Mouse (Mus musculus) right cerebral cortex, postnatal 25 days (tissue): Measurements from ENCODE around the gene Spaar.
"Not testable (repeated sequence)": the region's sequence is repeated elsewhere in the genome, so short reads cannot be mapped to it uniquely, and the experiment has no call there.

Source experiments
- DNase-seq: peaks from one replicate; pipeline ENCODE4 v3.0.0; 2022

Gene Spaar

GRCm38 (mm10) chr4:43729126-43729525 is 708 bp upstream of the Spaar start:
- DNase-seq, result no peak

- DNase-seq, result no peak
These were observed 990 bp downstream of the Spaar start for GRCm38 (mm10) chr4:43730750-43731297.

- no peak for DNase-seq
These were observed 2.3 kb downstream of the Spaar start for GRCm38 (mm10) chr4:43732171-43732570.

DNA sequence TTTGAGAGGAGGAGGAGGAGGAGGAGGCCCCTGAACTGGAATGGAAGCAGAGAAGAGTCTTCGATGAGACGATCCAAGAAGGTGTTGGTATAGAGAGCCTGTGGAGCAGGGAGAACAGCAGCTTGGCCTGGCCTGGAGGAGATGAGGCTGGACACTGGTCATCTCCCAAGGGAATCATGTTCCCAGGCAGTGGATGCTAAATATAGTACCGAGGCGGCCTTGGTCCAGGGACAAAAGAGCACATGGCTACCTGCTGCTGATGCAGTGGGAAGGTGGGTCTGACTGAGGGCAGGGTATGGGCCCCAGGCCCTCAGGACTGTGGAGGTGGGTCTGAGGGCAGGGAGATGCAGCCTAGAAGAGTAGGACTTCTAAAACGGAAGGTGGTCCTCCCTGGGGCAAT is 3.4 kb downstream of the Spaar start:
- DNase-seq, result no peak

- no peak for DNase-seq
These were observed 7.3 kb downstream of the Spaar start for GRCm38 (mm10) chr4:43737144-43737543.

GRCm38 (mm10) chr4:43738989-43739674 is 9.3 kb downstream of the Spaar start:
- no peak for DNase-seq

- DNase-seq, result no peak
These were observed 11.7 kb downstream of the Spaar start for GRCm38 (mm10) chr4:43741526-43741925.

- no peak for DNase-seq
These were observed 12.8 kb downstream of the Spaar start for GRCm38 (mm10) chr4:43742637-43743036.

- no peak for DNase-seq
These were observed 13.3 kb downstream of the Spaar start for GRCm38 (mm10) chr4:43743099-43743498.

- no peak for DNase-seq
These were observed 15.4 kb downstream of the Spaar start for GRCm38 (mm10) chr4:43745187-43745586.

DNA sequence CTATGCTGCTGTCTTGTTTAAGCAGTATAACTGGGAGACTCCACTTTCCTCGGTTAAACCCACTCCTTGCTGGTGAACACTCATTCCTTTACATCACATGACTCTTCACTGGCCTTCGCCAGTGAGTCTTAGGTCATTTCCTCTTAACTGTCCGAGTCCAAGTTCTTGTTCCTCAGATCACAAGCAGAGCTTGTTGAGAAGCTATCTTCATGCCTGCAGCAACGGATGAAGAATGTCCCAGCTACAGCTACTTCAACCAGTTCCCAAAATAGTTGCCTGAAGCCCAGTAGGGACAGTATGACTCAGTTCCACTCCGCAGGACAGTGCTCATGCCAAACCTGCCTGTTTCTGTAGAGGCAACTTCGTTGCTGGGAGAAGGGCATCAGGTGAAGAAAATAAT is 27.4 kb downstream of the Spaar start:
- no peak for DNase-seq

DNA sequence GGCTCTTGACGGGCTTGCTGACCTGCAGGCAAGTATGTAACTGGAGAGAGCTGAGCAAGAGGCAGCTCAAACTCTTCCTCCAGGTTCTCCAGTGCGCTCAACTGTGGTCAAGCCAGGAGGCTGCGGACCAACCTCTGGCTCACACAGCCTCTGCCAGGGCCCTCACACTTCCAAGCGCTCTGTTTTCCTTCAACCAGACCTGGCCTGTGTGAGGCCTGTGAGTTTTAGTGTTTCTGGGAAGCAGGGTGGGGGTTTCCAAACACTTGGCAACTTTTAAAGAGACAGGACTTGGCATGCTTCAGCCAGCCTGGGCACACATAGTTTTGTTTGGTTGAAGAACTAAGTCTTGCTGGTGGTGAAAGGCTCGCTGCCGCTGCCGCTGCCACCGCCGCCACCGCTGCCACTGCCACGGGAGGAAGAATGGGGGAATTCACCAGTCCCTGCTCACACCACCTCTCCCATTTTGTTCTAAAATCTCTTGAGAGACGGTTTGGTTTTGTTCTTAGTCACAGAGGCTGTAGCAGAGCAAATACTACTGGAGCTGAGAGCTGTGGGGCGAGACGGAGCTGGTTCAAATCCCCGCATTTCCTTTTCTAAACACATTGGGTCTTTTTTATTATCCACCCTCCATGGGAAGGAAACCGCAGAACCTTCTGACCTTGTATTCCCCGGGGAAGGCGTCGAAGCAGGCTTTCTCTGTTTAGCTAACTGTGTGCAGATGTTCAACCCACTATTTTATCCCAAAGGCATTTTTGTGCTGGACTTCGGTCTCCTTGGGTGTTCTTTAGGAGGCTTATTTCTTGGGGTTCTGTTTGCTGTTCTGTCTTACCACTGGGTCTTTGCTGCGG is 30.0 kb downstream of the Spaar start:
- DNase-seq, result no peak

DNA sequence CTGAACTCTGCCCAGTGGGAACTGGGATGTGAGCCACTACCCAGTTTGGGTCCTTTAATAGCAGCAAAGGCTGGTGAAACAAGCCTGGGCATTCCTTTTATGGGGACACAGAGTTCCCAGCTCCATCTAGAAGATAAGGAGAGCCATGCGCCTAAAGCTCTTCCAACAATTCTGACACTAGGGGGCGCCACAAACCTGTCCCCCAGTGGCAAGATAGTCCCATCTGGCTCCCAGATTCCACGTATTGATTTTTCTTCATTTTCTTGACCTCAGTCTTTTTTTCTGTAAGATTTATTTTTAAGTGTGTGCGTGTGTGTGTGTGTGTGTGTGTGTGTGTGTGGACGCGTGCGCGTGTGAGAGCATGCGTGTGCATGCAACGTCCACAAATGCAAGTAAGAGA is 30.6 kb downstream of the Spaar start:
- DNase-seq, result no peak

DNA sequence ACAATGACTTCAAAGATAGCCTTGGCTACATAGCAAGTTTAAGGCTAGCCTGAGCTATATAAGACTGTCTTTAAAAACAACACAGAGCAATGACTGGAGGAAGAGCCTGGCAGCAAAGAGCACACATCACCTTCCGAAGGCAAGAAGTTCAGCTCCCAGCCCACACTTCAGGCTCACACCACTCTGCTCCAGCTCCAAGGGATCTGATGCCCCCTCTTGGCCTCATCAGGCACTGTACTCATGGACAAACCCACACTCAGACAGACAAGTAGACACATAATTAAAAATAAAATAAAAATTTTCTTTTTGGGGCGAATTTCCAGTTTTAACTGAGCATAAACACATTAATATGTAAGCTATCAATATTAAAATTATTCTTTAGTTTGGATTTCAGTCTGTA is 31.5 kb downstream of the Spaar start:
- DNase-seq, result no peak

GRCm38 (mm10) chr4:43763410-43763809 is 33.6 kb downstream of the Spaar start:
- peak; percentile 30 for DNase-seq

DNA sequence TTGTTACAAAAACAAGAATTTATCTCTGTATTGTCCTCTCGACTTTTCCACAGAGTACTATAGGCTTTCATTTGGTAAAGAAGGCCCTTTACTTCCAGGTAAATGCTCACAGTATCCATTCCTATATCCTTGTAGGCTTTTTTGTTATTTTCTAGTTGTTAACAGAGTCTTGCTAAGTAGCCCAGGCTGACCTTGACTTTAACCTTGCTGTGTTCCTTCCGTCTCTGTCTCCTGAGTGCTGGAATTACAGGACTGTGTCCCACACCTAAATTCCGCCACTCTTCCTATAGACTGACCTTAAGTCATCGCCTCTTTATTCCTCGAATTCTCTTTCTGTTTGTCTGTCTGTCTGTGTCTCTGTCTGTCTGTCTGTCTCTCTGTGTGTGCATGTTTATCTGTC is 38.5 kb downstream of the Spaar start:
- no peak for DNase-seq

- DNase-seq, result no peak
These were observed 39.5 kb downstream of the Spaar start for GRCm38 (mm10) chr4:43769374-43769773.

- no peak for DNase-seq
These were observed 41.1 kb downstream of the Spaar start, which contains the start of gene Olfr159 for GRCm38 (mm10) chr4:43770909-43771308. Olfr159 (minus strand) TSS chr4:43771009.

- no peak for DNase-seq
These were observed 41.8 kb downstream of the Spaar start for GRCm38 (mm10) chr4:43771626-43772025.

DNA sequence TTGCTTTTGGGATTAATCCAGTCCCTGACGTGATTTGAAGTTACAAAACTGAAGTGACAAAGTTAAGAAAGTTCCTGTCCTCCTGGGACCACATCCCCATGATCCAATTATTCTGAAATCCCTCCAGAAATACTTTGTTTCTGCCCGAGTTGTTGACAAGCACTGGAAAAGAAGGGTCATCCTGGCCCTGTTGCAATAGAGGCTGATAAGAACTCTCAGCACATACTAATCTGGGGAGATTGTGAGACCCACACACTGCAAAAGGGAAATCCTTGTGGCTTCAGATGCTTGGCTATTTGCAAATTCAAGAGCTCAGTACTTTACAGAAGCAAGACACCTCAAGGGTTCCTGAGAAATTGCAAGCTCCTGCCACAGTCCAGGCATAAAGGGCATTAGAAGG is 42.5 kb downstream of the Spaar start:
- DNase-seq, result no peak

GRCm38 (mm10) chr4:43795296-43795695 is 65.5 kb downstream of the Spaar start:
- no peak for DNase-seq

- DNase-seq, result not testable (repeated sequence)
These were observed 66.0 kb downstream of the Spaar start for GRCm38 (mm10) chr4:43795844-43796243.

- no peak for DNase-seq
These were observed 69.1 kb downstream of the Spaar start for GRCm38 (mm10) chr4:43798936-43799335.
